Mouse (Mus musculus) olfactory bulb, adult 2 months (tissue): Measurements from ENCODE around the gene Rabgap1l. TPM values are rescaled to one million over a fixed set of nuclear protein-coding genes. Genes with fewer than 3 reads are reported as not detected.

Experiments used
- H3K27ac ChIP-seq: fragments of 200-500 bp; 2 replicates; pipeline ENCODE4 v1.5.1; 2012; ENCODE audit warnings: low read depth, low read length; ENCODE audit not compliant: insufficient read depth
- H3K4me1 ChIP-seq: fragments of 200-500 bp; 2 replicates; pipeline ENCODE4 v1.6.1; 2012; ENCODE audit warnings: low read length; ENCODE audit not compliant: control insufficient read depth, insufficient read depth
- H3K4me3 ChIP-seq: fragments of 200-500 bp; 2 replicates; pipeline ENCODE4 v1.5.1; 2012; ENCODE audit warnings: mild to moderate bottlenecking, low read depth, low read length, moderate library complexity; ENCODE audit not compliant: insufficient read depth
- CTCF ChIP-seq: fragments of 200-500 bp; IDR thresholded peaks from 2 replicates; pipeline ENCODE4 v1.5.1; 2012; ENCODE audit warnings: low read depth, mild to moderate bottlenecking, low read length, moderate library complexity; ENCODE audit not compliant: insufficient read depth
- POLR2A ChIP-seq: fragments of 200-500 bp; IDR thresholded peaks from 2 replicates; pipeline ENCODE4 v1.6.1; 2012; ENCODE audit warnings: mild to moderate bottlenecking, low read depth, low read length, moderate library complexity; ENCODE audit not compliant: insufficient read depth
- WGBS: fragments of 180-500 bp; shearing (Covaris S2); methylation state at CpG from one replicate; pipeline ENCODE4 v1.1.7; 2018; 5-methylcytosine and 5-hydroxymethylcytosine counted together
- polyA plus RNA-seq: library from polyadenylated mRNA; stranded (reverse); fragments of >200 nt; gene quantifications from 2 replicates; pipeline ENCODE4 v1.2.4, GENCODE M21; 2012; ENCODE audit warnings: low replicate concordance; ENCODE audit not compliant: missing spikeins, insufficient read depth, insufficient read length

Gene Rabgap1l
- polyA plus RNA-seq, 1 experiment: 89.2 TPM

- no peak for TF ChIP-seq POLR2A
- TF ChIP-seq CTCF: no peak
- no peaks in the 10 kb centered on the region for H3K4me1 ChIP-seq
- no peak overlapping the region for H3K27ac ChIP-seq
- no peak overlapping the region for H3K4me3 ChIP-seq
- 99% methylated on average over 2 of the region's 2 CpGs for WGBS
Measured at GRCm38 (mm10) chr1:160316239-160316638, 476.8 kb downstream of the Rabgap1l start.

- Histone ChIP-seq H3K27ac (no peak overlapping the region), H3K4me1 (peaks cover 5% of the 10 kb centered on the region; the same call in 1 of the 2 replicates), H3K4me3 (no peak overlapping the region)
- 90% methylated on average over 4 of the region's 4 CpGs for WGBS
- TF ChIP-seq POLR2A: no peak
- TF ChIP-seq CTCF: no peak
Measured at GRCm38 (mm10) chr1:160312658-160313057, 480.4 kb downstream of the Rabgap1l start.

GRCm38 (mm10) chr1:160311861-160312260 lies 481.1 kb downstream of the Rabgap1l start:
- WGBS: 44% methylated on average over 2 of the region's 2 CpGs
- Histone ChIP-seq H3K4me3 (no peak overlapping the region), H3K27ac (no peak overlapping the region), H3K4me1 (peaks cover 8% of the 10 kb centered on the region; the same call in 1 of the 2 replicates)
- no peak for TF ChIP-seq CTCF
- no peak for TF ChIP-seq POLR2A

- TF ChIP-seq POLR2A (no peak), CTCF (no peak)
- peaks cover 10% of the 10 kb centered on the region; the same call in 1 of the 2 replicates for H3K4me1 ChIP-seq
- H3K27ac ChIP-seq: no peak overlapping the region
- H3K4me3 ChIP-seq: no peak overlapping the region
- 58% methylated on average over 5 of the region's 5 CpGs for WGBS
Measured at GRCm38 (mm10) chr1:160309951-160310350, 483.1 kb downstream of the Rabgap1l start.

GRCm38 (mm10) chr1:160308996-160309395 lies 484.0 kb downstream of the Rabgap1l start:
- H3K4me1 ChIP-seq: peaks cover 11% of the 10 kb centered on the region; the same call in 1 of the 2 replicates
- TF ChIP-seq CTCF (no peak), POLR2A (no peak)
- WGBS: 51% methylated on average over 7 of the region's 7 CpGs
- no peak overlapping the region for H3K4me3 ChIP-seq
- no peak overlapping the region for H3K27ac ChIP-seq

GRCm38 (mm10) chr1:160308498-160308897 lies 484.5 kb downstream of the Rabgap1l start:
- Histone ChIP-seq H3K4me3 (no peak overlapping the region), H3K4me1 (peaks cover 11% of the 10 kb centered on the region; the same call in 1 of the 2 replicates), H3K27ac (no peak overlapping the region)
- 84% methylated on average over 7 of the region's 7 CpGs for WGBS
- no peak for TF ChIP-seq CTCF
- TF ChIP-seq POLR2A: no peak

- TF ChIP-seq CTCF: no peak
- TF ChIP-seq POLR2A: no peak
- Histone ChIP-seq H3K27ac (no peak overlapping the region), H3K4me1 (peaks cover 11% of the 10 kb centered on the region; the same call in 1 of the 2 replicates), H3K4me3 (no peak overlapping the region)
- WGBS: 64% methylated on average over 10 of the region's 10 CpGs
Measured at GRCm38 (mm10) chr1:160306866-160307616, 486.0 kb downstream of the Rabgap1l start.

GRCm38 (mm10) chr1:160306336-160306735 lies 486.7 kb downstream of the Rabgap1l start:
- no peak overlapping the region for H3K4me3 ChIP-seq
- no peak for TF ChIP-seq POLR2A
- no peak for TF ChIP-seq CTCF
- peaks cover 11% of the 10 kb centered on the region; the same call in 1 of the 2 replicates for H3K4me1 ChIP-seq
- 82% methylated on average over 6 of the region's 6 CpGs for WGBS
- H3K27ac ChIP-seq: no peak overlapping the region

- H3K27ac ChIP-seq: no peak overlapping the region
- peaks cover 11% of the 10 kb centered on the region; the same call in 1 of the 2 replicates for H3K4me1 ChIP-seq
- H3K4me3 ChIP-seq: no peak overlapping the region
- 100% methylated on average over 1 of the region's 1 CpGs for WGBS
- TF ChIP-seq POLR2A: no peak
- TF ChIP-seq CTCF: no peak
Measured at GRCm38 (mm10) chr1:160305826-160306225, 487.2 kb downstream of the Rabgap1l start.
